Mouse (Mus musculus) ES-E14 (cell line): ENCODE data around the gene Gm17428. TPM values are rescaled to one million over a fixed set of nuclear protein-coding genes. Genes with fewer than 3 reads are reported as not detected.
"Not testable (repeated sequence)": the region's sequence is repeated elsewhere in the genome, so short reads cannot be mapped to it uniquely, and the experiment has no call there.

ENCODE experiments used
- DNase-seq: peaks from one replicate; pipeline ENCODE4 v3.0.0-alpha.2; 2013; ENCODE audit warnings: low read depth, low spot score
- H3K27ac ChIP-seq: 2 replicates; pipeline ENCODE4 v1.5.1; 2012; ENCODE audit warnings: low read depth, mild to moderate bottlenecking, low read length, moderate library complexity, mixed read lengths; ENCODE audit not compliant: poor library complexity, insufficient read depth, severe bottlenecking
- H3K36me3 ChIP-seq: 2 replicates; pipeline ENCODE4 v1.6.1; 2012; ENCODE audit warnings: mild to moderate bottlenecking, low read length, moderate library complexity, mixed read lengths; ENCODE audit not compliant: control insufficient read depth, poor library complexity, insufficient read depth, severe bottlenecking
- H3K4me1 ChIP-seq, 2 experiments: fragments of 150-350 bp in 1 of 2; sonication (generic) in 1 of 2; 2 replicates each; pipeline ENCODE4 v1.6.1; 2012; ENCODE audit warnings: low read length in 2 of 2, mild to moderate bottlenecking in 1 of 2, mixed read lengths in 1 of 2; ENCODE audit not compliant: control insufficient read depth in 2 of 2, insufficient read depth in 2 of 2, poor library complexity in 1 of 2
- H3K4me3 ChIP-seq, 2 experiments: fragments of 150-350 bp in 1 of 2; sonication (generic) in 1 of 2; 2 replicates each; pipeline ENCODE4 v1.5.1; 2012; ENCODE audit warnings: low read length in 2 of 2, low read depth in 1 of 2, mild to moderate bottlenecking in 1 of 2, mixed read lengths in 1 of 2; ENCODE audit not compliant: insufficient read depth in 1 of 2, poor library complexity in 1 of 2, severe bottlenecking in 1 of 2
- H3K9ac ChIP-seq: 2 replicates; pipeline ENCODE4 v1.6.1; 2012; ENCODE audit warnings: low read depth, mild to moderate bottlenecking, low read length, mixed read lengths; ENCODE audit not compliant: poor library complexity, insufficient read depth, severe bottlenecking
- H3K9me3 ChIP-seq: fragments of 150-350 bp; sonication (generic); 2 replicates; pipeline ENCODE4 v1.6.1; 2012; ENCODE audit warnings: low read depth, mild to moderate bottlenecking, low read length; ENCODE audit not compliant: control insufficient read depth, insufficient read depth
- CHD2 ChIP-seq: IDR thresholded peaks from 2 replicates; pipeline ENCODE4 v1.6.1; 2014; ENCODE audit warnings: mild to moderate bottlenecking, low read depth, low read length, inconsistent platforms
- HCFC1 ChIP-seq: IDR thresholded peaks from 2 replicates; pipeline ENCODE4 v1.6.1; 2012; ENCODE audit warnings: low read length, inconsistent platforms, borderline replicate concordance; ENCODE audit not compliant: insufficient read depth
- MAFK ChIP-seq: IDR thresholded peaks from 2 replicates; pipeline ENCODE4 v1.6.1; 2014; ENCODE audit warnings: mild to moderate bottlenecking, low read depth, low read length, inconsistent platforms; ENCODE audit not compliant: insufficient read depth
- ZC3H11A ChIP-seq: IDR thresholded peaks from 2 replicates; pipeline ENCODE4 v1.6.1; 2012; ENCODE audit warnings: low read depth, mild to moderate bottlenecking, inconsistent platforms, low read length, borderline replicate concordance
- ZNF384 ChIP-seq: IDR thresholded peaks from 2 replicates; pipeline ENCODE4 v1.6.1; 2012; ENCODE audit warnings: low read depth, low read length, inconsistent platforms
- in situ Hi-C, 2 experiments: fragments of 600-800 bp; cut with MboI; formaldehyde crosslinking; loops; one replicate each; pipeline ENCODE4 v1.15.1; 2025; ENCODE audit warnings: low sequenced_read_pairs in 2 of 2, inconsistent platforms in 1 of 2; ENCODE audit not compliant: unreplicated experiment in 2 of 2
- total RNA-seq: library from RNA; depleted of rRNA; stranded (reverse); fragments of 300-350 nt; gene quantifications from 2 replicates; pipeline ENCODE4 v1.2.3, GENCODE M21; 2012

Gm17428 gene
- total RNA-seq, 1 experiment = not detected

DNA sequence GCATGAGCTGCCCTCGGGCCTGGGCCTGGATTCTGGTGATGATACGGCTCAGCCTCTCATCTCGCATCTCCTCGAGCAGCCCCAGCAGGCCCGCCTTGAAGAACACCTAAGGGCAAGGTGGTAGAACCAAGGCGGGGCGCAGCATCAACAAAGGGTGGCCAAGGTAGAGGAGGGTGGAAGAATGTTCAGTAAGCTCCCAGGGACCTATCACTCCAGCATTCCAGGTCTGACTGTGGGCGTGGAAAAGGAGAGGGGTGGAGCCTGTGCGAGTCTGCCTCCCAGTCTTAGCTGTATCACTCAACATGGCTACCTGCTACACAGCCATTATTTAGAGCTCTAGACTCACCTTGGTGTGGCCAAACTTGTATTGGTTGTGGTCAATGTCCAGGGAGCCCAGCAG lies 20.2 kb upstream of the Gm17428 start:
- Histone ChIP-seq H3K36me3 (no peaks in the 10 kb centered on the region), H3K9ac (peak overlapping the region; percentile 22; the same call in 1 of the 2 replicates), H3K4me1 (peaks cover 0 to 3% of the 10 kb centered on the region in 2 experiments; a peak in 1 of 4 replicates), H3K4me3 (peak overlapping the region; percentile 22 to 56; a peak in 2 of 4 replicates), H3K27ac (no peak overlapping the region), H3K9me3 (no peaks in the 10 kb centered on the region)
- peak; percentile 72 for DNase-seq
- TF ChIP-seq CHD2 (no peak), ZNF384 (no peak)
- in situ Hi-C loops = no loop called here

GRCm38 (mm10) chr14:54958503-54958902 lies 18.2 kb upstream of the Gm17428 start:
- Histone ChIP-seq H3K27ac (no peak overlapping the region), H3K9me3 (no peaks in the 10 kb centered on the region), H3K4me3 (no peak overlapping the region), H3K36me3 (no peaks in the 10 kb centered on the region), H3K4me1 (peaks cover 0 to 3% of the 10 kb centered on the region in 2 experiments; a peak in 1 of 4 replicates), H3K9ac (no peak overlapping the region)
- TF ChIP-seq ZC3H11A (no peak), CHD2 (no peak), HCFC1 (no peak), ZNF384 (no peak), MAFK (no peak)
- DNase-seq = no peak
- in situ Hi-C loops = no loop called here

DNA sequence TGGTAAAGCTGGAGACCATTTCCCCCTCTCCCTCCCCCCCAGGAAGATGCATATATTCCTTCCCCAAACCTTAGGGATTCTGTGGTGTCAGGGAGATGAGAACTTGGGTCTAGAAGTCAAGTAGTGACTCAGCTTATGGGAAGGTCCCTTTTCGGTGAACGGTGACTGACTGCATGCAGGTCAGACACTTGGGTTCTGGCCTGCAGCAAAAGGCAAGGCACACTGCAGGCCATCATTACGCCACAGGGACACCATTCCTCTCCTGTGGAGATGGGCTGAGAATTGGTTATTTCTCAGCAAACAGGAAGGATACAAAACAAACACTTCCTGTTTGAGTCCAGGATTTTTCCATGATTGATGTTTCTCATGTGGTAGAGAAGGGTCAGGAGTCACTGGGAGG lies 17.5 kb upstream of the Gm17428 start:
- Histone ChIP-seq H3K9ac (no peak overlapping the region), H3K27ac (no peak overlapping the region), H3K4me1 (peaks cover 0 to 3% of the 10 kb centered on the region in 2 experiments; a peak in 1 of 4 replicates), H3K9me3 (no peaks in the 10 kb centered on the region), H3K36me3 (no peaks in the 10 kb centered on the region), H3K4me3 (no peak overlapping the region)
- TF ChIP-seq ZC3H11A (no peak), CHD2 (no peak), HCFC1 (no peak), ZNF384 (no peak), MAFK (no peak)
- DNase-seq = no peak
- in situ Hi-C loops = no loop called here

GRCm38 (mm10) chr14:54959853-54960613 lies 16.7 kb upstream of the Gm17428 start:
- H3K4me3 ChIP-seq, H3K4me1 ChIP-seq, H3K27ac ChIP-seq, H3K9ac ChIP-seq, in situ Hi-C loops, H3K9me3 ChIP-seq, H3K36me3 ChIP-seq, DNase-seq: not testable (repeated sequence)

DNA sequence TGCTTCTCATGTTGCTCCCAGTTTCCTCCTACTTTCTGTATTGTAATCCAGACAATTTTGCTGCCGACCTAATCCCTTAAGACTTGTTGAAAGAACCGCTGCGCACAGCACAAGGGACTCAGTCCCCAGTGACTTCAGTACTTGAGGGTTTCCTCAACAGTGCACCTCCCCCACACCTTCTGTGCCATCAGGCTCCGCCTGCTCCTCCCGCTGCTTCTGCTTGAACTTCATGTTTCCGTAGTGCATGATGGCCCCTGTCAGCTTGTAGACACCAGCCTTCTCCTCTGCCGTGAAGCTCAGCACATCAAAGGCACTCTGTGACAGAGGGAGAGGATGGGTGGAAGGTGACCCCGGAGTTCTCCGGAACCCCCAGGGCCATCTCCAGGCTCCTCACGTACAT lies 16.0 kb upstream of the Gm17428 start:
- DNase-seq = no peak
- TF ChIP-seq MAFK (no peak), ZC3H11A (no peak), ZNF384 (no peak), HCFC1 (no peak), CHD2 (no peak)
- in situ Hi-C loops = no loop called here
- Histone ChIP-seq H3K27ac (no peak overlapping the region), H3K36me3 (no peaks in the 10 kb centered on the region), H3K9me3 (no peaks in the 10 kb centered on the region), H3K9ac (no peak overlapping the region), H3K4me1 (peaks cover 0 to 3% of the 10 kb centered on the region in 2 experiments; a peak in 1 of 4 replicates), H3K4me3 (no peak overlapping the region)
